ENCODE assay signal across 13 mouse cellular contexts in the genomic region with DNA sequence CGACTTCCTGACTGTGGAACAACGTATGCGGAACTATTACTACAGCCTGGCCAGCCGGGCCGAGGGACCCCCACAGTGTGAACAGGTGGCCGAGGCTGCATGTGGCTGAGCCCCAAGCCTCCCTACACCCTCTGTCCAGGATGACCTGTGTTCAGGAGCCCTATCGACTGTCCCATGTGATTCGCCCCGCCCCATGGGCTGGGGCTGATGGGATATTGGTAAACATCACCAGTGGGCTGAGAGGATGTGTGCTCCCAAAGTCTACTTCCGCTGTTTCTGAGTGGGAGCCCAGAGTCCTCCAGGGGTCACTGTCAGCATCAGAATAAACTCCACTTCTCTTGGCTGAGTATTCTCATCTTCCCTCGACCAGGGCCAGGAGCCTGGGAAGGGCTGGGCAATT. TPM values are rescaled to one million over a fixed set of nuclear protein-coding genes. Genes with fewer than 3 reads are reported as not detected.
DNase-seq lines count a peak whose midpoint lies in the region; ATAC-seq and TF ChIP-seq lines count a peak whose summit lies in the region.
"Had no signal": no experiment of that assay in that cellular context is flagged by ENCODE, and none has a peak within 500 bp of the region (broad histone marks: within the 10 kb centered on the region; RNA-seq: fewer than 3 reads in every experiment).

No protein-coding gene starts in this region.

- no peak overlapping the region for H3K9ac ChIP-seq in heart, embryonic 12.5 days
- H3K9ac ChIP-seq in liver, adult 2 months (ENCODE audit: low read depth, low read length), result peak overlapping the region; percentile 54
- H3K9ac ChIP-seq in liver, embryonic 11.5 days (ENCODE audit: low read depth, low read length), result no peak overlapping the region
- H3K9ac ChIP-seq: liver, embryonic 13.5 days; midbrain, embryonic 13.5 days had no signal

- peak; percentile 57; the same call in 1 of the 2 replicates for TF ChIP-seq POLR2A in liver, adult 2 months (IDR thresholded peaks at IDR 0.05; ENCODE audit: extremely low read depth, insufficient read depth, low read length)

- H3K79me2 ChIP-seq in liver, adult 2 months (ENCODE audit: control insufficient read depth, insufficient read depth, low read length), result no peaks in the 10 kb centered on the region

- no peaks in the 10 kb centered on the region for H3K9me3 ChIP-seq in heart, embryonic 12.5 days (replicated peaks)
- H3K9me3 ChIP-seq in liver, embryonic 11.5 days (ENCODE audit: control insufficient read depth, low read length), result no peaks in the 10 kb centered on the region
- H3K9me3 ChIP-seq: liver, embryonic 13.5 days; midbrain, embryonic 13.5 days had no signal

- H3K4me2 ChIP-seq in heart, embryonic 12.5 days, result no peak overlapping the region
- H3K4me2 ChIP-seq in liver, embryonic 11.5 days, result no peak overlapping the region
- H3K4me2 ChIP-seq: liver, embryonic 13.5 days; midbrain, embryonic 13.5 days had no signal

- DNase-seq in heart, postnatal 10 days, result peak; percentile 29 to 46
- peak; percentile 85 for DNase-seq in liver, adult 2 months (ENCODE audit: extremely low read depth, low read depth, low spot score)
- no peak for DNase-seq in liver, embryonic 11.5 days (ENCODE audit: low spot score)
- DNase-seq in cerebellum, adult 18-20 months, result peak; percentile 28
- peak; percentile 57 to 59 for DNase-seq in cerebellum, postnatal 14 days
- no peak for DNase-seq in ovary, postnatal 14 days (ENCODE audit: low spot score)
- DNase-seq: adrenal gland, adult 2 months; layer of hippocampus, adult 9-11 months; liver, embryonic 13.5 days had no signal

- no peak overlapping the region for H3K4me3 ChIP-seq in heart, embryonic 12.5 days
- H3K4me3 ChIP-seq in liver, adult 2 months (ENCODE audit: insufficient read depth, low read depth, low read length), result peak overlapping the region; percentile 62
- no peak overlapping the region for H3K4me3 ChIP-seq in liver, embryonic 11.5 days (ENCODE audit: low read depth, low read length)
- H3K4me3 ChIP-seq: liver, embryonic 13.5 days; midbrain, embryonic 13.5 days had no signal

- TF ChIP-seq CTCF in liver, adult 2 months (IDR thresholded peaks at IDR 0.05; ENCODE audit: low read depth, low read length), result no peak

- intact Hi-C loops in heart, postnatal 10 days (cut with DNase I), result loop anchor here (5.0 to 10.0 kb wide), 3 partner anchors 350 to 622 kb away; no protein-coding TSS in a partner anchor

- 72% methylated on average over 11 of the region's 11 CpGs for WGBS in heart, embryonic 12.5 days
- WGBS in liver, adult 2 months, result 59% methylated on average over 11 of the region's 11 CpGs
- WGBS in liver, embryonic 11.5 days, result 77% methylated on average over 11 of the region's 11 CpGs

- no peak overlapping the region for H3K27ac ChIP-seq in heart, embryonic 12.5 days (ENCODE audit: poor library complexity, severe bottlenecking)
- H3K27ac ChIP-seq in liver, adult 2 months (replicated peaks; ENCODE audit: insufficient read depth, low read depth, low read length), result peak overlapping the region; percentile 84
- no peak overlapping the region for H3K27ac ChIP-seq in liver, embryonic 11.5 days (ENCODE audit: low read depth, low read length)
- H3K27ac ChIP-seq: liver, embryonic 13.5 days; midbrain, embryonic 13.5 days had no signal

- peaks cover 17% of the 10 kb centered on the region for H3K27me3 ChIP-seq in heart, embryonic 12.5 days (replicated peaks)
- H3K27me3 ChIP-seq in liver, adult 2 months (ENCODE audit: control insufficient read depth, insufficient read depth, low read length), result no peaks in the 10 kb centered on the region
- 0 out of 2 replicates have a peak, but pooled peaks cover 3% of the 10 kb centered on the region for H3K27me3 ChIP-seq in liver, embryonic 11.5 days (replicated peaks; ENCODE audit: control insufficient read depth, insufficient read depth, low read length)
- H3K27me3 ChIP-seq: midbrain, embryonic 13.5 days had no signal

- no peak for ATAC-seq in heart, embryonic 12.5 days (ENCODE audit: insufficient number of reproducible peaks, low FRiP score)
- no peak for ATAC-seq in liver, embryonic 11.5 days (replicated peaks; ENCODE audit: low FRiP score)
- ATAC-seq: hindbrain, embryonic 16.5 days; midbrain, embryonic 13.5 days had no signal

- no peaks in the 10 kb centered on the region for H3K36me3 ChIP-seq in heart, embryonic 12.5 days
- no peaks in the 10 kb centered on the region for H3K36me3 ChIP-seq in liver, adult 2 months (ENCODE audit: control insufficient read depth, insufficient read depth, low read length)
- no peaks in the 10 kb centered on the region for H3K36me3 ChIP-seq in liver, embryonic 11.5 days (ENCODE audit: control insufficient read depth, insufficient read depth, low read length)
- H3K36me3 ChIP-seq: liver, embryonic 13.5 days; midbrain, embryonic 13.5 days had no signal

- H3K4me1 ChIP-seq in heart, embryonic 12.5 days (replicated peaks), result 0 out of 2 replicates have a peak, but pooled peaks cover 9% of the 10 kb centered on the region
- H3K4me1 ChIP-seq in liver, adult 2 months (ENCODE audit: control insufficient read depth, insufficient read depth, low read length), result peaks cover 9% of the 10 kb centered on the region; the same call in 1 of the 2 replicates
- H3K4me1 ChIP-seq in liver, embryonic 11.5 days (replicated peaks; ENCODE audit: control insufficient read depth, insufficient read depth, low read length), result 0 out of 2 replicates have a peak, but pooled peaks cover 5% of the 10 kb centered on the region

RNA-seq across cellular contexts. Expression of gene Zap70, which starts 20.9 kb away (rescaled TPM):
- total RNA-seq in heart, postnatal 10 days (2021), result under 1 TPM; 0.27 to 0.57 TPM
- 0.33 and 0.50 TPM in 2 replicates for polyA plus RNA-seq in heart, embryonic 12.5 days (2016; fragmentation: Nextera tagmentation; extraction: Ambion mirVana)
- total RNA-seq in liver, adult 2 months (2014; rRNA removed), result 14.8 and 15.2 TPM in 2 replicates
- polyA plus RNA-seq in liver, adult 2 months (2012; rRNA removed), result 18.1 and 24.4 TPM in 2 replicates
- 0.16 and 0.19 TPM in 2 replicates for polyA plus RNA-seq in liver, embryonic 11.5 days (2014; fragmentation: Nextera tagmentation; extraction: Ambion mirVana)
- polyA plus RNA-seq: C2C12; liver, embryonic 13.5 days had no signal

Comparison
In these comparisons a context has a peak if more than half of its experiments do, and no peak if none do; other contexts are left out.
1. DNase-seq: peak in heart, postnatal 10 days (2 of 2), liver, adult 2 months (single experiment), cerebellum, adult 18-20 months (2 of 2) and cerebellum, postnatal 14 days (2 of 2); none in liver, embryonic 11.5 days (single experiment) and ovary, postnatal 14 days (single experiment).
2. RNA of gene Zap70, which starts 20.9 kb away (polyA plus RNA-seq): 18.1 to 24.4 TPM in liver, adult 2 months; 0.33 to 0.50 TPM in heart, embryonic 12.5 days and 0.16 to 0.19 TPM in liver, embryonic 11.5 days; every median in the first group is over 10 times any median in the second.